Mouse (Mus musculus) ES-Bruce4 (cell line): ENCODE measurements around the gene Anxa9. TPM values are rescaled to one million over a fixed set of nuclear protein-coding genes. Genes with fewer than 3 reads are reported as not detected.

Experiments
- H3K27ac ChIP-seq: 2 replicates; pipeline ENCODE4 v1.5.1; 2012; ENCODE audit warnings: low read length, inconsistent platforms; ENCODE audit not compliant: insufficient read depth
- H3K27me3 ChIP-seq: 2 replicates; pipeline ENCODE4 v1.6.1; 2012; ENCODE audit warnings: mild to moderate bottlenecking, low read length, inconsistent platforms; ENCODE audit not compliant: control insufficient read depth, poor library complexity, insufficient read depth, severe bottlenecking
- H3K36me3 ChIP-seq: 2 replicates; pipeline ENCODE4 v1.6.1; 2012; ENCODE audit warnings: inconsistent platforms, mild to moderate bottlenecking, low read length, moderate library complexity; ENCODE audit not compliant: control insufficient read depth, poor library complexity, insufficient read depth, severe bottlenecking
- H3K4me1 ChIP-seq: one replicate; pipeline ENCODE4 v1.8.1; 2011; ENCODE audit warnings: low read length; ENCODE audit not compliant: control insufficient read depth, insufficient read depth
- H3K4me3 ChIP-seq: 2 replicates; pipeline ENCODE4 v1.5.1; 2011; ENCODE audit warnings: low read depth, mild to moderate bottlenecking, low read length
- H3K9ac ChIP-seq: 2 replicates; pipeline ENCODE4 v1.6.1; 2012; ENCODE audit warnings: low read depth, mild to moderate bottlenecking, inconsistent platforms; ENCODE audit not compliant: poor library complexity, severe bottlenecking
- H3K9me3 ChIP-seq: replicated peaks from 2 replicates; pipeline ENCODE4 v1.6.1; 2012; ENCODE audit warnings: mild to moderate bottlenecking, low read length, inconsistent platforms; ENCODE audit not compliant: control insufficient read depth, poor library complexity, insufficient read depth, severe bottlenecking
- CTCF ChIP-seq: IDR thresholded peaks from one replicate; pipeline ENCODE4 v1.8.1; 2011; ENCODE audit warnings: low read depth, low read length
- EP300 ChIP-seq: IDR thresholded peaks from 2 replicates; pipeline ENCODE4 v1.6.1; 2011; ENCODE audit warnings: low read depth, low read length; ENCODE audit not compliant: insufficient read depth
- POLR2A ChIP-seq: IDR thresholded peaks from one replicate; pipeline ENCODE4 v1.8.1; 2011; ENCODE audit warnings: low read length; ENCODE audit not compliant: insufficient read depth
- polyA plus RNA-seq: library from polyadenylated mRNA; stranded (reverse); fragments of >200 nt; gene quantifications from 2 replicates; pipeline ENCODE4 v1.2.4, GENCODE M21; 2011; ENCODE audit warnings: low read depth; ENCODE audit not compliant: missing spikeins, insufficient read depth, insufficient read length

The Anxa9 gene
- polyA plus RNA-seq, 1 experiment, result 1.9 TPM

GRCm38 (mm10) chr3:95338251-95338650 lies 31.3 kb upstream of the Anxa9 start:
- Histone ChIP-seq H3K4me1 (no peaks in the 10 kb centered on the region), H3K9ac (no peak overlapping the region), H3K27ac (no peak overlapping the region), H3K36me3 (peaks cover 68% of the 10 kb centered on the region), H3K27me3 (no peaks in the 10 kb centered on the region), H3K4me3 (no peak overlapping the region), H3K9me3 (no peaks in the 10 kb centered on the region)
- no peak for TF ChIP-seq CTCF
- no peak for TF ChIP-seq EP300
- no peak for TF ChIP-seq POLR2A

GRCm38 (mm10) chr3:95337345-95337744 lies 30.4 kb upstream of the Anxa9 start:
- TF ChIP-seq EP300 (no peak), CTCF (no peak), POLR2A (no peak)
- no peak overlapping the region for H3K9ac ChIP-seq
- H3K36me3 ChIP-seq, result peaks cover 64% of the 10 kb centered on the region
- no peaks in the 10 kb centered on the region for H3K4me1 ChIP-seq
- H3K27ac ChIP-seq, result no peak overlapping the region
- H3K27me3 ChIP-seq, result no peaks in the 10 kb centered on the region
- H3K9me3 ChIP-seq, result no peaks in the 10 kb centered on the region
- H3K4me3 ChIP-seq, result no peak overlapping the region

- Histone ChIP-seq H3K27me3 (no peaks in the 10 kb centered on the region), H3K36me3 (peaks cover 45% of the 10 kb centered on the region), H3K9ac (no peak overlapping the region), H3K27ac (no peak overlapping the region), H3K9me3 (no peaks in the 10 kb centered on the region), H3K4me1 (no peaks in the 10 kb centered on the region), H3K4me3 (no peak overlapping the region)
- no peak for TF ChIP-seq POLR2A
- TF ChIP-seq CTCF, result no peak
- no peak for TF ChIP-seq EP300
Observed at GRCm38 (mm10) chr3:95331528-95331927, 24.6 kb upstream of the Anxa9 start.

GRCm38 (mm10) chr3:95328803-95329404 lies 21.9 kb upstream of the Anxa9 start:
- Histone ChIP-seq H3K4me1 (no peaks in the 10 kb centered on the region), H3K4me3 (no peak overlapping the region), H3K36me3 (peaks cover 64% of the 10 kb centered on the region), H3K9me3 (no peaks in the 10 kb centered on the region), H3K27ac (no peak overlapping the region), H3K27me3 (no peaks in the 10 kb centered on the region), H3K9ac (no peak overlapping the region)
- TF ChIP-seq CTCF (no peak), POLR2A (no peak), EP300 (no peak)

- H3K9ac ChIP-seq, result no peak overlapping the region
- H3K4me1 ChIP-seq, result no peaks in the 10 kb centered on the region
- no peak overlapping the region for H3K27ac ChIP-seq
- H3K9me3 ChIP-seq, result no peaks in the 10 kb centered on the region
- peaks cover 82% of the 10 kb centered on the region for H3K36me3 ChIP-seq
- H3K27me3 ChIP-seq, result no peaks in the 10 kb centered on the region
- H3K4me3 ChIP-seq, result no peak overlapping the region
- TF ChIP-seq POLR2A (no peak), CTCF (no peak), EP300 (no peak)
Observed at GRCm38 (mm10) chr3:95324454-95325144, 17.6 kb upstream of the Anxa9 start.

GRCm38 (mm10) chr3:95323429-95323828 lies 16.5 kb upstream of the Anxa9 start:
- Histone ChIP-seq H3K4me1 (no peaks in the 10 kb centered on the region), H3K36me3 (peaks cover 76% of the 10 kb centered on the region), H3K27ac (no peak overlapping the region), H3K27me3 (no peaks in the 10 kb centered on the region), H3K4me3 (no peak overlapping the region), H3K9ac (no peak overlapping the region), H3K9me3 (no peaks in the 10 kb centered on the region)
- TF ChIP-seq POLR2A, result no peak
- no peak for TF ChIP-seq EP300
- TF ChIP-seq CTCF, result no peak
